Mouse (Mus musculus) embryonic facial prominence, embryonic 12.5 days (tissue): ENCODE measurements around the gene Zfp526. TPM values are rescaled to one million over a fixed set of nuclear protein-coding genes. Genes with fewer than 3 reads are reported as not detected.

ENCODE experiments used
- ATAC-seq: fragments of 200-750 bp; cut with Nextera tagmentation; 2 replicates; pipeline ENCODE4 v1.8.0; 2017; ENCODE audit not compliant: insufficient number of reproducible peaks, insufficient read depth, low FRiP score, low TSS enrichment
- H3K27ac ChIP-seq: fragments of 300-500 bp; sonication (generic); 2 replicates; pipeline ENCODE4 v1.5.1; 2016; ENCODE audit warnings: mild to moderate bottlenecking
- H3K27me3 ChIP-seq: fragments of 300-500 bp; sonication (generic); 2 replicates; pipeline ENCODE4 v1.6.1; 2016; ENCODE audit warnings: mild to moderate bottlenecking, moderate library complexity
- H3K36me3 ChIP-seq: fragments of 300-500 bp; sonication (generic); 2 replicates; pipeline ENCODE4 v1.6.1; 2016; ENCODE audit warnings: mild to moderate bottlenecking
- H3K4me1 ChIP-seq: fragments of 300-500 bp; sonication (generic); 2 replicates; pipeline ENCODE4 v1.6.1; 2016
- H3K4me2 ChIP-seq: fragments of 300-500 bp; sonication (generic); replicated peaks from 2 replicates; pipeline ENCODE4 v1.6.1; 2016; ENCODE audit warnings: mild to moderate bottlenecking, moderate library complexity
- H3K4me3 ChIP-seq: fragments of 300-500 bp; sonication (generic); 2 replicates; pipeline ENCODE4 v1.5.1; 2016; ENCODE audit warnings: mild to moderate bottlenecking
- H3K9ac ChIP-seq: fragments of 300-500 bp; sonication (generic); 2 replicates; pipeline ENCODE4 v1.6.1; 2016; ENCODE audit warnings: mild to moderate bottlenecking, moderate library complexity
- H3K9me3 ChIP-seq: fragments of 300-500 bp; sonication (generic); 2 replicates; pipeline ENCODE4 v1.6.1; 2016; ENCODE audit warnings: mild to moderate bottlenecking, moderate library complexity
- WGBS: fragments of 180-500 bp; shearing (Covaris S2); methylation state at CpG from one replicate; pipeline ENCODE4 v1.1.7; 2016; 5-methylcytosine and 5-hydroxymethylcytosine counted together
- polyA plus RNA-seq: library from polyadenylated mRNA; unstranded; fragments of >200 nt; fragmentation: Nextera tagmentation; extraction: Ambion mirVana; gene quantifications from 2 replicates; pipeline ENCODE4 v1.2.1, GENCODE M21; 2016

Zfp526 gene
- polyA plus RNA-seq, 1 experiment from 2014 or later, result 3.0 TPM

DNA sequence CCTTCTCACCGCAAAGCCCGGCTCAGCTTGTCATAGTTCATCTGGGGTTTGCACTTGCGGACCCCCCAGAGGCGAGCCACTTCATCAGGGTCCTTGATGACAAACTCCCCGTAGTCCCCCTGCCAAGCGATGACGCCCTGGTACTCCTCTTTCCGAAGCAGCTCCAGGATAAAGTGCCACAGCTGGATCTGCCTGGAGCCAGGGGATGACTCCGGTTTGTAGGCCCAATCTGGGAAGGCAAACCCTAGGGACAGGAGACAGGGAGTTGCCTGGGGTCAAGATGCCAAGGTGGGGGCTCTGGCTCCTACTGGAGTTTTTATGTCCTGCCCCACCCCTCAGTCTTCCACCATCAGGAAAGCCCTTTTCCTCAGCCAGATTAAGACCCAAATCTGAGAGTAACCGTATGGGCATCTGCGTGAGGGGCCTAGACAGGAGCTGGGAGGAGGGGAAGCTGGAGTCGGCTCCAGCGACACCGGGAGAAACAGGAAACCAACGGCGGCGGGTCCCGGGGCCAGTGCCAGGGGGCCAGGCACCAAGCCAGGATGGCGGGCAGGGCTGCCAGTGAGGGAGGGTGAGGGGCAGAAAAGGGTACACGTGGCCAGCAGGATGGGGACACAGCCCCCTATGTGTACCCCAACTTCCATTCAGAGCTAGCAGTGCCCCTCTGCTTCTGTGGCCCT is 25.0 kb downstream of the Zfp526 start:
- H3K36me3 ChIP-seq, result peaks cover 37% of the 10 kb centered on the region
- H3K4me2 ChIP-seq, result peak overlapping the region; percentile 97
- peaks cover 39% of the 10 kb centered on the region for H3K4me1 ChIP-seq
- peak overlapping the region; percentile 72 for H3K4me3 ChIP-seq
- H3K27me3 ChIP-seq, result no peaks in the 10 kb centered on the region
- H3K9ac ChIP-seq, result peak overlapping the region; percentile 81
- H3K27ac ChIP-seq, result peak overlapping the region; percentile 99
- H3K9me3 ChIP-seq, result no peaks in the 10 kb centered on the region
- WGBS, result 52% methylated on average over 20 of the region's 20 CpGs
- ATAC-seq, result no peak

DNA sequence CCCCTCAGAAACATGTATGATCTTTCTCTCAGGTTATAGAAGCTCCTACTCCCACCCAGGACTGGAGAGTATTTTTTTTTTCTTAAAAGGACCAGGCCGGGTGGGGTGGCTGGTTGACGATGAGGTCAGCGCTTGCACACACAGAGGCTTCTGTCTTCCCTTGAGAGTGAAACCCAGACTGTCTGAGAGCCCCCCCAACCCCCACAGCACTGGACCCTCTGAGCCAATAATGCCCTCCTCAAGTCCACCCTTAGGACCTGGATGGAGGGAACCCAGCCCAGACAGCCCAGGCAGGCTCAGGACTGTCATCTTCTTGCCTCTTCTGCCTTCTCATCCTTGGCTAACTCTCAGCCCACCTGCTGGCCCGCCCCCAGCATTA is 25.5 kb downstream of the Zfp526 start:
- Histone ChIP-seq H3K4me2 (peak overlapping the region; percentile 97), H3K4me1 (peaks cover 44% of the 10 kb centered on the region), H3K9ac (peak overlapping the region; percentile 81), H3K27ac (peak overlapping the region; percentile 99), H3K4me3 (peak overlapping the region; percentile 72), H3K36me3 (peaks cover 37% of the 10 kb centered on the region), H3K27me3 (no peaks in the 10 kb centered on the region), H3K9me3 (no peaks in the 10 kb centered on the region)
- ATAC-seq, result no peak
- 50% methylated on average over 4 of the region's 4 CpGs for WGBS

DNA sequence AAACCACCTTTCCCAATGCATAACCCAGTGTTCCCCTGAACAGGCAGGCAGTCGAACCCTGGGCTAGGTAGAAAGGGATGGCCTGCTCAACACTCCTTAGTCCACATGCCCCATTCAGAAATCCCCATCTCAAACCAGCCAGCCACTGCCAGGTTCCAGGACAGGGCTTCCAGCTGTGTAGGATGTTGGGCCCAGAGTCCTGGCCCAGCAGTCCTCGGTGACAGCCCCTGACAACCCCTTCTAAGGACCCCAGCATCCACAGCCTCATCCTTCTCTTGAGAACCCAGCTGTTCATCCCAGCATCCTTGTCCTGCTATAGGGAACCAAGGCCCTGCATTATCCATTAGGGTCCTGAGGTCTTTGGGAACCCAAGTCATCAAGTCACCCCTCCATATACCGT is 26.3 kb downstream of the Zfp526 start:
- WGBS, result 26% methylated on average over 3 of the region's 3 CpGs
- no peaks in the 10 kb centered on the region for H3K27me3 ChIP-seq
- peak overlapping the region; percentile 81 for H3K9ac ChIP-seq
- H3K27ac ChIP-seq, result peak overlapping the region; percentile 99
- H3K4me1 ChIP-seq, result peaks cover 49% of the 10 kb centered on the region
- H3K36me3 ChIP-seq, result peaks cover 33% of the 10 kb centered on the region
- ATAC-seq, result no peak
- H3K9me3 ChIP-seq, result no peaks in the 10 kb centered on the region
- peak overlapping the region; percentile 97 for H3K4me2 ChIP-seq
- H3K4me3 ChIP-seq, result peak overlapping the region; percentile 72

DNA sequence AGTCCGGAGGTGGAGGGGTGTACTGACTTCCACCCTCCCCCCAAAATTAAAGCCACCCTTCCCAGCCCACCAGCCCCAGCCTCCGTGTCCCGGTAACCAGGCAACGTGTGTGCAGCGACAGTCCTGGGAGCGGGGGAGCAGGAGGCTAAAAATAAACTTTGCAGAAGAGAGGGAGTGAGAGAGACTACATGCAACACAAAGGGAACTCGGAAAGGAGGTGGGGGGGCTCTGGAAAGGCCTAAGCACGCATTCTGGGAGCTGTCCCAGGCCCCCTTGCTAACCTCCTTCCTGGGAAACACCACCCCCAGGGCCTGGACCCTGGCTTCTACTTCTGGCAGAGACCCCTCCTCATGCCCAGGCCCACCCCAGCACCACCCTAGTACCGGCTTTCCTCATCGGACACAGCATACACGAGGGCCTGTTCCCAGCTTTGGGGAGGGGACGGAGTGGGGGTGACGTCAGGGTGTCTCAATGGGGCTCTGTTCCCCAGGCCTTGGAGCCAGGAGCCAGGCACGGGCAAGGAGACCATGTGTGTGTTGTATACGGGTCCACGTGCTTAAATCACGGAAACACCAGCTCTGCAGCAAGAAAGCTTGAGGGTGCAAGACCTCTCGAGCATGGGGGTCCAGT is 26.9 kb downstream of the Zfp526 start:
- Histone ChIP-seq H3K4me1 (peaks cover 49% of the 10 kb centered on the region), H3K4me2 (peak overlapping the region; percentile 97), H3K27me3 (no peaks in the 10 kb centered on the region), H3K27ac (peak overlapping the region; percentile 99), H3K36me3 (peaks cover 27% of the 10 kb centered on the region), H3K4me3 (peak overlapping the region; percentile 72), H3K9me3 (no peaks in the 10 kb centered on the region), H3K9ac (peak overlapping the region; percentile 81)
- no peak for ATAC-seq
- WGBS, result 2% methylated on average over 18 of the region's 18 CpGs

DNA sequence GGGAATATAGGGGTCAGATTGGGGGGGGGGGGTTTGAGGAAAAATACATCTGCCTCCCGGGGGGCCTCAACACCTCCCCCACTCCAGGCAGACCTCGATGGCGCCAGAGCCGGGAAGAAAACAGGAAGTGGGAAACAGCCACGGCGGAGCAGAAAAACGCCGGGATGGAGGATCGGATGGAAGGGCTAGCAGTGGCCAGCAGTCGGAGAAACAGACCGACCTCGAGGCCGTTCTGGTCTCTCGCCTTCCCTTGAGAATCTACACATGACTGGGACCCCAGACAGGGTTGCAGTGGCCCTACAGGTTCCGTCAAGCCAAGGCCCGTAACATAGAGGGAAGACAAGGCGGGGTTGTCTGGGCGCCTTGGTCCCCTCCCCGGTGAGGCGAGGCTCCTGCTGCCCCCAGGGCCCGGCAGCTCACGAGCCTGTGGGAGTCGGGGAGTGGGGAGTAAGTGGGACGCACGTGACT is 27.7 kb downstream of the Zfp526 start:
- H3K4me3 ChIP-seq, result peak overlapping the region; percentile 72
- H3K4me2 ChIP-seq, result peak overlapping the region; percentile 97
- ATAC-seq, result peak; percentile 4; the same call in 1 of the 2 replicates
- H3K27ac ChIP-seq, result peak overlapping the region; percentile 99
- H3K9me3 ChIP-seq, result no peaks in the 10 kb centered on the region
- H3K36me3 ChIP-seq, result peaks cover 22% of the 10 kb centered on the region
- peaks cover 49% of the 10 kb centered on the region for H3K4me1 ChIP-seq
- H3K27me3 ChIP-seq, result no peaks in the 10 kb centered on the region
- peak overlapping the region; percentile 81 for H3K9ac ChIP-seq
- WGBS, result under 1% methylated on average over 24 of the region's 25 CpGs

DNA sequence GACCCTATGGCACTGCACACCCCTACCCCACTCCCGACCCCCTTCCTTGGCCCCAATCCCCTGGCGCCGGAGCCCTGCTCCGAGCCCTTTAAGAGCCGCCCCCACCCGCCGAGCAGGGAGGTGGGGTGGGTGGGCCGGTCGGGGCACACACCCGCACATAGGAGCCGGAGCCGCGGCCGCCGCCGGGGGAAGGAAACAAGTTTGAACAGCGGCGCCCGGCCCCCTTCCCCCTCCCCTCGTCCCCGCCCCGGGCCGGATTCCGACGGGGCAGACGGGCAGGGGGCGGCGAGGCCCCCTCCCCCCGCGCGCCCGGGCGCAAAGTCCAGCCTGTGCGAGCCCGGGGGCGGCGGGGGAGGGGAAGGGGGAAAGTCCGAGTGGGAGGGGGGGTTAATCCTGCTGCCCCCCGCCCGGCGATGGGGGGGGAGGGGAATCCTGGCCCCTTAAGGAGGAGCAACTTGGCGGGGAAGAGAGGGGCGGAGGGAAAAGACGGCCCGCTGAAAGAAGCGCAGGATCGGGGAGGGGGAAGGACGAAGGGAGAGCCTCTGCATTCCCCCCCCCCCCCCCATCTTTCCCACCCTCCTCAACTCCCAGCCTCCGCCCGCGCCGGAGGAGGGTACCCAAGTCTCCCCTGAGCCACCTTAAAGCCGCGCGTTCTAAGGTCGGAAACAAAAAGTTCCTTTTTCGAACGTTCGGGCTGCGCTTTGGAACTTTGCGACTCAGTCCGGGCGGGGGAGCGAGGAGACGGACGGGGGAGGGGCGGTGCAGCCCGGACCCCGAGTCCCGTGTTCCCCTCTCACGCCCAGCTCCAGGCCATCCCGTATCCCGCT is 28.3 kb downstream of the Zfp526 start:
- H3K4me1 ChIP-seq, result peaks cover 49% of the 10 kb centered on the region
- no peaks in the 10 kb centered on the region for H3K9me3 ChIP-seq
- peaks cover 16% of the 10 kb centered on the region for H3K36me3 ChIP-seq
- 1% methylated on average over 52 of the region's 73 CpGs for WGBS
- peak overlapping the region; percentile 72 for H3K4me3 ChIP-seq
- H3K9ac ChIP-seq, result peak overlapping the region; percentile 81
- no peaks in the 10 kb centered on the region for H3K27me3 ChIP-seq
- H3K27ac ChIP-seq, result peak overlapping the region; percentile 99
- ATAC-seq, result peak; percentile 43
- peak overlapping the region; percentile 97 for H3K4me2 ChIP-seq

DNA sequence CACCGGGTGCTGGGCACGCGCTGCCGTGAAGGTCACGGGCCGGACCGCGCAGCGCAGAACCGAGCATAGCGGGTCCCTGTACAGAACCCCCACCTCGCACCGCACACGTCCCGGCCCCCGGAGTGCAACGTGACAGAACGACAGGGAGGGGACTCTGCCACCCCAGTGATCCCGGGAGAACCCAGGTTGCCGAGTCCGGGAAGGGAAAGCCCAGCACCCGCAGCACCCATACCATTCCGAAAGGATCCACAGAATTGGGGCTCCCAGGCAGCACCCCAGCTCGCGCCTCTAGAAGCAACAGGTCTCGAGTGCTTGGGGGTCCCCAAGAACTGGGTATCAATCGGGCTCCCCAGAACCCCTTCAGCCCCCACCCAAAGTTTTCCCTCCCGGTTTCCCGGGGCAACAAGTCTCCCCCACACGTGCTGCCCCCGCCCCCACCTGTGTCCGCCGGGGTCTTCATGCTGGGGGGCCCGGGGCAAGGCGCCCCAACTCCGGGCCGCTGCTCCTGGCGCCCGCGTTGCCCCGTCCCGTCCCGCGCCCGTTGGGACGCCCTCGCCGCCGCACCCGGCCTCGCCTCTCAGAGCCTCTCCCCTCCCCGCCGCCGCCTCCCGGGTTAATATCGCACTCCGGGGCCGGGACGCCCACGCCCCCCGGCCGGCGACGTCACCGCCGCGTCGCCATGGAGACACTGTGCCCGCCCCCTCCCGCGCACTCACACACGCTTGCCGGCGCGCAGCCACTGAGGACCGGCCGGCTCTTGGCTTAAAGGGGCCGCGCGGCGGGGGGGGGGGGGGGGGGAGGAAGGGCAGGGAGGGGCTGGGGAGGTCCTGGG is 29.1 kb downstream of the Zfp526 start, which contains the start of gene Erf:
TSS of gene Erf (minus strand) at position 621 of the 832 bp plus-strand sequence.
- peaks cover 44% of the 10 kb centered on the region for H3K4me1 ChIP-seq
- peak within 1 kb of the TSS; percentile 72 for H3K4me3 ChIP-seq
- peak within 1 kb of the TSS; percentile 99 for H3K27ac ChIP-seq
- WGBS, result 1% methylated on average over 76 of the region's 81 CpGs
- H3K9me3 ChIP-seq, result no peaks in the 10 kb centered on the region
- H3K36me3 ChIP-seq, result peaks cover 7% of the 10 kb centered on the region; the same call in 1 of the 2 replicates
- ATAC-seq, result peak; percentile 67
- H3K4me2 ChIP-seq, result peak within 1 kb of the TSS; percentile 97
- peak within 1 kb of the TSS; percentile 81 for H3K9ac ChIP-seq
- no peaks in the 10 kb centered on the region for H3K27me3 ChIP-seq

DNA sequence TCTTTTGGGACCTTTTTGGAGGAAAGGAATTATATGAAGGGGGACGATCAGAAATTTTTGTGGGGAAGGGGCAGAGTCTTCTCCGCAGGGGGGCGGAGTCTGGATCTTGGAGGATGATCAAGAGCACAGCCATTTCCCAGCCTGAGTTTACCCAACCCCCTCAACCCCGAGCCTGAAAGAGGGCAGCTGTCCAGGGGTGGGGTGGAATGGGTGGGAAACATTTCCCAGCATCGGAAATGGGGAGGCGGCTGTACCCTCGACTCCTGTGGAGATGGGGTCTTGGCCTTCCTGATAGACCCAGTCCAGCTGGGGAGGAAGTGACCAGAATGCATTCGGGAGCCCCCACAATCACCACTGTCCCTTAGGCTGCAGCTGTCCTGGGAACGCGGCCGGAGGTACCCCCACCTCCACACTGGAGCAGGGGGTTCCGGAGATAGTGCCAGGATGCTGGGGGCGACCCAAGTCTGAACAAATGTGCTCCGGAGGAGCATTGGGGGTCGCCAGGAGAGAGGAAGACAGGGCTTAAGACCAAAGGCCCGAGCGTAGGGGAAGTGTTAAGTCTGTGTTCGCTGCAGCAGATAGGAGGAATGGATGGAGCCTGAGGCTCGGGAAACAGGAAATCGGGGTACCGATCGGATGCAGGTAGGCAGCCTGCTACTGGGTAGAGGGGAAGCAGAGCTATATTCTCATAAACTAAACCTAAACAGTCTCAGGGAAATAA is 30.0 kb downstream of the Zfp526 start:
- Histone ChIP-seq H3K27ac (peak overlapping the region; percentile 99), H3K27me3 (no peaks in the 10 kb centered on the region), H3K4me3 (peak overlapping the region; percentile 72), H3K9me3 (no peaks in the 10 kb centered on the region), H3K36me3 (no peaks in the 10 kb centered on the region), H3K4me2 (peak overlapping the region; percentile 97), H3K9ac (peak overlapping the region; percentile 81), H3K4me1 (peaks cover 36% of the 10 kb centered on the region)
- no peak; the same call in 1 of the 2 replicates for ATAC-seq
- WGBS, result 2% methylated on average over 22 of the region's 22 CpGs

DNA sequence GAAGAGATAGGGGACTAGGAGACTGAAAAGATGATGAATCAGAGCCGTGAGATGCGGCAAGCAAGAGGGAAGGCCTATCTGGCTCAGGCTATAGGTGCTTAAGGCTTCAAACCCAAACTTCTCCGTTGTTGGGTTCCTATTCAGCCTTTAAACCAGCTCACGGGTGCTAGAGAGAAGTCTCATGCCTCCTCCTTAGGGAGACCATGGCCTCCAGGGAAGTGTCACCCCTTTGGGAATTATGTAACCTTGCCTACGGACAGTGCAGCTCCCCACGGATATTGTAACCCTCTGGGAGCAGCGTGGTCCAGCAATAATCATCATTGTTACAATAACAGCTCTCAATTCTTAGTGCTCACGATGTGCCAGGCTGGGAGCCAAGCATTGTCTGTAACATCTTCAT is 30.6 kb downstream of the Zfp526 start:
- WGBS, result 12% methylated on average over 8 of the region's 8 CpGs
- ATAC-seq, result no peak
- Histone ChIP-seq H3K9ac (peak overlapping the region; percentile 81), H3K9me3 (no peaks in the 10 kb centered on the region), H3K27me3 (no peaks in the 10 kb centered on the region), H3K4me1 (peaks cover 30% of the 10 kb centered on the region), H3K4me2 (peak overlapping the region; percentile 97), H3K4me3 (peak overlapping the region; percentile 72), H3K36me3 (no peaks in the 10 kb centered on the region), H3K27ac (peak overlapping the region; percentile 99)

DNA sequence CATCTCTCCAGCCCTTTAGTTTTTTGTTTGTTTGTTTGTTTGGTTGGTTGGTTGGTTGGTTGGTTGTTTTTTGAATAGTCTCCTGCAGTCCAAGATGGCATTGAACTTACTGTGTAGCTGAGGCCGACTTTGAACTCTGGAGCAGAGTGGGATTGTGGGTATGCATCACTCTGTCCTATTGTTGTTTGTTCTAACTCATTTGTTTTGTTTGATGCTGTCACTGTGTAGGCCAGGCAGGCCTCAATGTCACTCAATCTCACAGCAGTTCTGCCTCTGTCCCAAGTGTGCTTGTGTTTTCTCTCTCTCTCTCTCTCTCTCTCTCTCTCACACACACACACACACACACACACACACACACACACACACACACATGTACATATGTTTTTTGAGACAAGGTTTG is 40.7 kb downstream of the Zfp526 start:
- Histone ChIP-seq H3K4me2 (no peak overlapping the region), H3K27me3 (no peaks in the 10 kb centered on the region), H3K27ac (no peak overlapping the region), H3K9me3 (no peaks in the 10 kb centered on the region), H3K36me3 (no peaks in the 10 kb centered on the region), H3K4me1 (peaks cover 7% of the 10 kb centered on the region; the same call in 1 of the 2 replicates), H3K9ac (no peak overlapping the region), H3K4me3 (no peak overlapping the region)
- WGBS, result 75% methylated on average over 1 of the region's 1 CpGs
- no peak for ATAC-seq
